Mouse (Mus musculus): ENCODE results near the gene Prss16. TPM values are rescaled to one million over a fixed set of nuclear protein-coding genes. Genes with fewer than 3 reads are reported as not detected.

The Prss16 gene
- polyA plus RNA-seq, 1 experiment from 2014 or later, result not detected

DNA sequence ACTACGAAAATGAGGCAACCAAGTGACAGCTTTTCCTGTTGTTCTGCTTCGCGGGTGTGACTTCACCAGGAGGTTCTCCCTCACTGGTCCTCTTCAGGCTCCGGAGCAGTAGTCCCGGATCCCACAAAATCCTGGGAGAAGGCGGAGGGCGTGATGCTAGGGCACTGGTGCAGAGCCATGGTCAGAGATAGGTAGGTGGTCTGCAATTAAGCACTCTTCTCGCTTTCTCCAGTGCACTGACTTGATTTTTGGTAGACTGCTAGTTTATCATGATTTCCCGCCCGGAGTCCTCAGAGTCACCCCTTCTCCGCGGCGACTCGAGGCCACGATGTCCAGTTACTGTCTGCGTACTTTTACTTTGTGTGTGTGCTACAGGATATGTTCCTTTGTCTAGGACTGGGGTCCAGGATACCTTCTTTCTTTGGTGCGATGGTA is 4.9 kb upstream of the Prss16 start:
- WGBS, result 13% methylated on average over 17 of the region's 17 CpGs
- peak overlapping the region; percentile 37; the same call in 1 of the 2 replicates for H3K4me2 ChIP-seq (replicated peaks)
- no peak overlapping the region for H3K4me3 ChIP-seq
- no peak overlapping the region for H3K9ac ChIP-seq
- H3K36me3 ChIP-seq, result no peaks in the 10 kb centered on the region
- H3K4me1 ChIP-seq, result no peaks in the 10 kb centered on the region
- peaks cover 77% of the 10 kb centered on the region for H3K27me3 ChIP-seq (replicated peaks)
- H3K9me3 ChIP-seq, result no peaks in the 10 kb centered on the region
- ATAC-seq (ENCODE audit: low FRiP score, low read depth), result no peak
- no peak overlapping the region for H3K27ac ChIP-seq

DNA sequence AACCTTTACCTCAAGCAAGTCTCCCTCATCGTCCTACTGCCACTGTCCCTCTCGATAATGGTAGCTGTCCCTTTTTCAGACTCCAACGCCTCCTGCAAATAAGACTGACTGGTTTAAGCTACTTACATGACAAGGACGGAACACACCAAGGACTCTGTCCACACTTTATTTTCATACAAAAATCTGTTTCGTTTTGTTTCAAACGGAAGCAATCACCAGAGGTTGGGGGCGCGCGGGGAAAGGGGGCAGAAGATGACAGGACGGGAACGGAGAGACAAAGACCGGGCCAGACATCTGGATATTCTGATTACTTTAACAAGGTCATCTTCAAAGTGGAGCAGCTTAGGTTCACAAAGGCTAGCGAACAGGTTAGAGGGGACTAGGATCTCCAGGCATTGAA is 4.2 kb upstream of the Prss16 start:
- no peaks in the 10 kb centered on the region for H3K36me3 ChIP-seq
- H3K9ac ChIP-seq, result no peak overlapping the region
- peaks cover 77% of the 10 kb centered on the region for H3K27me3 ChIP-seq (replicated peaks)
- no peak overlapping the region for H3K4me3 ChIP-seq
- H3K4me2 ChIP-seq (replicated peaks), result no peak overlapping the region
- H3K4me1 ChIP-seq, result no peaks in the 10 kb centered on the region
- ATAC-seq (ENCODE audit: low FRiP score, low read depth), result no peak
- no peaks in the 10 kb centered on the region for H3K9me3 ChIP-seq
- no peak overlapping the region for H3K27ac ChIP-seq
- 19% methylated on average over 13 of the region's 13 CpGs for WGBS

DNA sequence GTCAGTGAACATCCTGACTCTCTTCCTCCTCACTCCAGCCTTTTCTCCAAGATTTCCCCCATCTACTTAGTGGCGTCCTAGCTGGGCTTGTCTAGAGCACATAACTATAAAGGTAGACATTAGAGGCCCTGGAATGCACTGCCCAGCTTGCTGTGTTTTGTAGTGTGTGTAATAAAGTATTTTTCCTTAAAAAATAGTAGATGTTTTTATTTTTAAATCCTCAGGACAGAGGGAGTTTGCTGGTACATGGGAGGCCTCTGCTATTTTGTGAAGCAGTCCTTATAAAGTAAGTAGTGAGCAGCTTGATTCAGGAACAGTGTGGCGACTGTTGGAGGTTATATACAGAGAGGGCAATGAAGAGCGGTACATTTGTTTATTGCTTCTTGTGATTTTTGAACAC is 835 bp downstream of the Prss16 start:
- no peak overlapping the region for H3K4me3 ChIP-seq
- H3K9me3 ChIP-seq, result no peaks in the 10 kb centered on the region
- no peak overlapping the region for H3K9ac ChIP-seq
- no peak for ATAC-seq (ENCODE audit: low FRiP score, low read depth)
- no peaks in the 10 kb centered on the region for H3K36me3 ChIP-seq
- no peak overlapping the region for H3K4me2 ChIP-seq (replicated peaks)
- H3K27me3 ChIP-seq (replicated peaks), result peaks cover 92% of the 10 kb centered on the region
- H3K27ac ChIP-seq, result no peak overlapping the region
- 69% methylated on average over 3 of the region's 3 CpGs for WGBS
- H3K4me1 ChIP-seq, result peaks cover 16% of the 10 kb centered on the region

DNA sequence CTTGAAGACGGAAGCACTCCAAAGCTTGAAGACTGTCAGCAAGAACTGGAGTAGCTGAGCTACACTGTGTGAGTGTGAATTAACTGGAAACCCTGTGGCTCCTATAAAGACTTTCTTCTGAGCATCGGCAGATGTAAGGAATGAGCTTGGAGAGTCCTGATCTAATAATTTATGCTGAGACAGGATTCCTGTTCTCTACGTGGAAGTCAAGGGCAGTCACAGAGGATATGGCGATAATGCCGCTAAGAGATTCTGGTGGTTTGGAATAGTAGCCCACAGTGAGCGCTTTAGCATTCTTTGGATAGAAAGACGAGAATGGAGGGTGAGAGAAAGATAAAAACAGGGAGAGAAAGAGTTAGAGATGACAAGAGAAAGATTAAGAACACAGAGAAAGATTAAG is 1.7 kb downstream of the Prss16 start:
- H3K27ac ChIP-seq, result no peak overlapping the region
- no peaks in the 10 kb centered on the region for H3K9me3 ChIP-seq
- H3K36me3 ChIP-seq, result no peaks in the 10 kb centered on the region
- H3K9ac ChIP-seq, result no peak overlapping the region
- 52% methylated on average over 7 of the region's 7 CpGs for WGBS
- no peak for ATAC-seq (ENCODE audit: low FRiP score, low read depth)
- no peak overlapping the region for H3K4me3 ChIP-seq
- peaks cover 16% of the 10 kb centered on the region for H3K4me1 ChIP-seq
- peaks cover 95% of the 10 kb centered on the region for H3K27me3 ChIP-seq (replicated peaks)
- H3K4me2 ChIP-seq (replicated peaks), result no peak overlapping the region

DNA sequence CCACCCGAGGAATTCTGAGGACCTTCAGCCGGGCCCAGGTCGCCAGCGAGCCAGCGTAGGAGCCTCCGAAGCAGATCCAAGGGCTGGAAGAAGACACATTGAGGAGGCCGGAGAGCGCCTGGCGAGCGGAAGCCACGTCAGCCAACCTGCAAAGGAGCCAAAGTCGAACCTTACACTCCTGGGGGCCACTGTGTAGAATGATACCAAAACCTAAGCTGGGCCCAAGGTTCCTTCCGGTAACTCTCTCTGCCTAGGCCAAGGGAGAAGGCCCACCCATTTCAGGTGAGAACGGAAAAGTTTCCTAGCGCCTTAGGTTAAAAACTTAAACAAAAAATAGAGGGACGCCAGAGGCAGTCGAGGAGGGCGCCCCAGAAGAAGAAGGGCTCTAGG is 2.4 kb downstream of the Prss16 start:
- Histone ChIP-seq H3K27ac (no peak overlapping the region), H3K36me3 (no peaks in the 10 kb centered on the region), H3K4me1 (peaks cover 16% of the 10 kb centered on the region), H3K4me3 (peak overlapping the region; percentile 46), H3K9ac (no peak overlapping the region), H3K9me3 (no peaks in the 10 kb centered on the region), H3K4me2 (replicated peaks) (peak overlapping the region; percentile 89), H3K27me3 (replicated peaks) (peaks cover 96% of the 10 kb centered on the region)
- no peak for ATAC-seq (ENCODE audit: low FRiP score, low read depth)
- WGBS, result 2% methylated on average over 18 of the region's 18 CpGs

DNA sequence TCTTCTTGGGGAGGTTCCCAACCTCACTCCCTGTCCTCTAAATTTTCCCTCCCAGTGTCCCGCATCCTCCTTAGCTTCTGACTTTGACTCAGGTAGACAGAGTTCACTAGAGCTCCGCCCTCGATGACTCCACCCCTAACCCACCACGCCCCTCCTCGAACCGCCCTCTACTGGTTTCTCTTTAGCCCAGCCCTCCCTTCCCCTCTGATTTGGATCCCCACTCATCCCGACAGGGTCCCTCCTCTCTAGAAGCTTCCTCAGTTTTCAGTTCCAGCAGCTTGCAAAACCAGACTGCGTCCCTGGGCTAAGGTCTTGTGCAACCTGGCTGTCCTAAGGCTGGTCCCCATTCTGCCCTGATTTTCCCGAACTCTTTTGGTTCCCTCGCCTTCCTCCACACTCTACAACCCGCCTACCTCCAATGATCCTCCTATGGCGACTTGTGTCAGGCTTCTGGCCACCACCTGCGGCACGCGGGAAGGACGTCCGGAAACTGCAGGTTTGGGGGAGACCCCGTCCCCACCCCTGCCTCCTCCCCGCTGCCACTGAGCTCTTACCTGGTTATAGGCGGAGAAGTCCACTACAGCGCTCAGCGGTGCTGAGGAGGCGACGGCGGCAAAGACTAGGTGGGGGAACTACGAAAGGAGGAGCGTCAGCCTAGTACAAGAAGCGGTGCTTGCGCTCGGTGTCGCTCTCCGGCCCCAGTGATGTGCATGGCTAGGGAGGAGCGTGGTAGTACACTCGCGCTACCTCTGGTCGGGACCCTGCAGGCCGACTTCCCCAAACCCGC is 3.0 kb downstream of the Prss16 start:
- peaks cover 99% of the 10 kb centered on the region for H3K27me3 ChIP-seq (replicated peaks)
- H3K9ac ChIP-seq, result no peak overlapping the region
- H3K4me2 ChIP-seq (replicated peaks), result peak overlapping the region; percentile 89
- under 1% methylated on average over 38 of the region's 38 CpGs for WGBS
- H3K4me1 ChIP-seq, result peaks cover 16% of the 10 kb centered on the region
- no peaks in the 10 kb centered on the region for H3K9me3 ChIP-seq
- H3K36me3 ChIP-seq, result no peaks in the 10 kb centered on the region
- peak; percentile 73; the same call in 1 of the 2 replicates for ATAC-seq (ENCODE audit: low FRiP score, low read depth)
- H3K27ac ChIP-seq, result no peak overlapping the region
- peak overlapping the region; percentile 46 for H3K4me3 ChIP-seq

DNA sequence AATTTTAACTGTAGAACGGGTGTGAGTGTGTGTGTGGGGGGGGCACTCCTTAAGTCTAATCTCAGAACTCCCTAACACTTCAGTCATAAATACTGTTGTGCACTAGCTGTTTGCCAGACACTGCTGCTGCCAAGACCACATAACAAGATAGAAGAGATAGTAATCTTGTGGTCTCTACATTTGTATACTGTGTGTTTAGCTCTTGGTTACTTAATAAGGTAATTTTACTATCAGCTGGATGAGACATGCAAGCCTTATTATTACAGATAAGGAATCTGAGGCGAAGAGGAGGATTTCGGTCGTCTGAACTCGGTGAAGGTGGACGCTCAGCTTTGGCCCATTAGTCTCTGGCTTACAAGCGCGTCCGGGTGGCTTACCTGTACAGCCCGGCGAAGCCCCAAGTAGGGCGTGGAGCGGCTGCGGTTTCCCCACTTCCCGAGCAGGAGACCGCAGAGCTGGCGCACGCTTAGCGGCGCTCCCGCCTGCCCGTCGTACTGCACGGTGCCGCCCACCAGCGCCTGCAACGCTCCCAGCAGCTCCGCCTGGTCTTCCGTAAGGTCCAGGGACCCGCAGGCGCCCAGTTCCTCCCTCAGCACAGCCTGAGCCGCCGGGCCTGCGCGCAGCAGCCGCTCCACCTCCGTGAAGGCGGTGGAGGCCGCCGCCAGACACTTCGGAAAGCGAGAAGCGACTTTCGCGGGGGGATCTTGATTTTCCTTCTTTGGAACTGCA is 3.8 kb downstream of the Prss16 start:
- under 1% methylated on average over 45 of the region's 45 CpGs for WGBS
- Histone ChIP-seq H3K9ac (0 out of 2 replicates have a peak overlapping the region, but pooled peaks have one; percentile 42), H3K4me1 (peaks cover 16% of the 10 kb centered on the region), H3K4me3 (peak overlapping the region; percentile 46), H3K27me3 (replicated peaks) (peaks cover 100% of the 10 kb centered on the region), H3K27ac (no peak overlapping the region), H3K36me3 (no peaks in the 10 kb centered on the region), H3K4me2 (replicated peaks) (peak overlapping the region; percentile 89), H3K9me3 (no peaks in the 10 kb centered on the region)
- peak; percentile 67 for ATAC-seq (ENCODE audit: low FRiP score, low read depth)

DNA sequence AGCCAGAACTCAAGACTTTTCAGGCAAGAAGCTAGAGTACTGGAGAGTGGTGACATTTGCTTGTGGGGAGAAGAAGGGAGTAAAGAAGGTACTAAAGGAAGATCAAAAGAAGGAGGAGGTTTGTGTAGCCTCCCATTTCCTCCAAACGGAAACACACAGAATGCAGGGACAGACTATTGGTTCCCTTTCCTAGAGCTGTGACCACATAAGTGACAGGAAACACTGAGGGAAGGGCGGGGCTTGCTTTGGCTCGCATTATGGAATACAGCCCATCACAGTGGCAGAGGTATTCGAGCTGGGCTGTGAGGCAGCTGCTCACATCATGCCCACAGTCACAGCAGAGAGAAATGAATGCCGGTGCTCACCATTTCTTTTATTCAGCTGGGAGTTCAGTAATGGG is 7.7 kb downstream of the Prss16 start:
- Histone ChIP-seq H3K27me3 (replicated peaks) (peaks cover 99% of the 10 kb centered on the region), H3K9me3 (no peaks in the 10 kb centered on the region), H3K36me3 (no peaks in the 10 kb centered on the region), H3K4me2 (replicated peaks) (no peak overlapping the region), H3K27ac (no peak overlapping the region), H3K4me1 (peaks cover 14% of the 10 kb centered on the region), H3K9ac (no peak overlapping the region), H3K4me3 (no peak overlapping the region)
- 16% methylated on average over 5 of the region's 5 CpGs for WGBS
- no peak for ATAC-seq (ENCODE audit: low FRiP score, low read depth)

DNA sequence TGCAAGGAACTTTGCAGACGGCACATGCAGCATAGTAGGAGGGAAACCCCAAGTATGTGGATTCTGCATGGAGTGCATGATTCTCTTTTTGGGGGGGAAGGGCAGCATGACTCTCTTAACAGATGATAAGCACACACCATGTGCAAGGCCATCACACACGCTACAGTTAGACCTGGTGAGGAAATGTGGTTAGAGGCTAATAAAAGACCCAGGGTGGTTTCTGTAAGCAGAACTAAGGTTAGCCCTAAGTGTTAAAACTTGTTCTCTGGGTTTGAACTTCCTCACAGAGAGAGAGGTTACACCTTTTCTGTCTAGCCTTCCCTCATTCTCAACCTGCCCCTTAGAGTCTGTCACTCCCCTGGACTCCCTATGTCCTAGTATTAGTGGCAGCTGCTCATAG is 8.2 kb downstream of the Prss16 start:
- Histone ChIP-seq H3K27me3 (replicated peaks) (peaks cover 99% of the 10 kb centered on the region), H3K4me1 (peaks cover 9% of the 10 kb centered on the region), H3K36me3 (no peaks in the 10 kb centered on the region), H3K27ac (no peak overlapping the region), H3K9me3 (no peaks in the 10 kb centered on the region), H3K4me2 (replicated peaks) (no peak overlapping the region), H3K9ac (no peak overlapping the region), H3K4me3 (no peak overlapping the region)
- 61% methylated on average over 2 of the region's 2 CpGs for WGBS
- no peak for ATAC-seq (ENCODE audit: low FRiP score, low read depth)

DNA sequence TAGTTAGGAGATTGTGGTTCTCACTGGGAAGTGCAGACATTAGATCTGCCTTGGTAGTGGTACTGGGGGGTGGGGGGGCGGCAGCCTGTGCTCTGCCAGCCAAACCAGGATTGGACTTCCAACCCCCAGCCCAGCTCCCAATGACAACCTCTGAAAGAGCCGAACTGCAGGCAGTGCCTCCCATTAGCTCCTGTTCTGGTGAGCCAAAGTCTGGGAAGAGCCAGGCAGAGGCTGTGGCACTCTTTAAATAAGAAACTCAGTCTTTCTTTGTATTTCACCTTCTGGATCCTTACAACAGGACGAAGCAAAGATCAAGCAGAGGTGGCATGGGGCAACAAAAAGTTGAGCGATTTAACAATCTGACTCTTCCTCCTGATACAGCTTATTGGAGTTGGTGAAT is 10.4 kb downstream of the Prss16 start:
- WGBS, result 29% methylated on average over 4 of the region's 4 CpGs
- H3K4me3 ChIP-seq, result no peak overlapping the region
- no peaks in the 10 kb centered on the region for H3K36me3 ChIP-seq
- H3K4me2 ChIP-seq (replicated peaks), result no peak overlapping the region
- H3K27ac ChIP-seq, result no peak overlapping the region
- peaks cover 93% of the 10 kb centered on the region for H3K27me3 ChIP-seq (replicated peaks)
- no peak overlapping the region for H3K9ac ChIP-seq
- no peaks in the 10 kb centered on the region for H3K9me3 ChIP-seq
- ATAC-seq (ENCODE audit: low FRiP score, low read depth), result no peak
- H3K4me1 ChIP-seq, result peaks cover 4% of the 10 kb centered on the region; the same call in 1 of the 2 replicates

DNA sequence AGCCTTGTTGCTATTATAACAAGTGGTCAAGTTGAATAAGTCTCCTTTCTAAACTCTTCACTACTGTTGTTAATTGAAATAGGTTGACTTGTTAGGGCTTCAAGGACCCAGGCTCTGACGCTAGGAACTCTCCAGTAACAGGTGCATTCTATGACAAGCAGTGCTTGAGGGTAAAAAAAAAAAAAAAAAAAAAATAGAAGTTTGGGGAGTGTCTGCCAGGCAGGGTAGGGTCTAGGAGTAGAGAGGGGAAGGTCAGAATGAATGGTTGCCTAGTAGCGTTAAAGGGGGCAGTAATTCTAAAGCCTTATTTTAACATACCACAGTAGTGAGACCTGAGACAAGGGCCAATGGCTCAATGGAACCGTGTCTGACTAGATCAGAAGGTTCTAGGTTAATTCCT is 11.1 kb downstream of the Prss16 start:
- no peak overlapping the region for H3K27ac ChIP-seq
- no peak for ATAC-seq (ENCODE audit: low FRiP score, low read depth)
- H3K9ac ChIP-seq, result no peak overlapping the region
- no peaks in the 10 kb centered on the region for H3K9me3 ChIP-seq
- H3K4me1 ChIP-seq, result peaks cover 4% of the 10 kb centered on the region; the same call in 1 of the 2 replicates
- H3K36me3 ChIP-seq, result no peaks in the 10 kb centered on the region
- H3K4me3 ChIP-seq, result no peak overlapping the region
- no peak overlapping the region for H3K4me2 ChIP-seq (replicated peaks)
- peaks cover 90% of the 10 kb centered on the region for H3K27me3 ChIP-seq (replicated peaks)
- WGBS, result 22% methylated on average over 3 of the region's 3 CpGs

DNA sequence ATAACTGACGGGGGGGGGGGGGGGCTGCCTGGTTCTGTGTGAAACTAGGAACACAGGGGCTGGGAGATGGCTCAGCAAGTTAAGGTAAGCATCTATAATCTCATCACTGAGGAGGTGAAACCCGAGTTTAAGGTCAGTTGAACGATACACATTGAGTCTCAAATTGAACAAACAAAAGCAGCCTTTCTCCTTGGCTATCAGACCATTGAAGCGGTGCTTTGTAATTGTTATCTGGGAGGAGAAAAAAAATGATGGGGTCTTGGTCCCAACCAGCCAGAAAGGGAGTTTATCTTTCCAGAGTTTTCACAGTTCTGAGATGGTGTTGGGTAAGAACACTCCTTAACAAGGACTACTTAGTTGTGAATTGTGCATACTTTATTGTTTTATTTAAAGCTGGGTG is 11.7 kb downstream of the Prss16 start:
- no peak for ATAC-seq (ENCODE audit: low FRiP score, low read depth)
- Histone ChIP-seq H3K4me3 (no peak overlapping the region), H3K4me2 (replicated peaks) (peak overlapping the region; percentile 50), H3K9me3 (no peaks in the 10 kb centered on the region), H3K27me3 (replicated peaks) (peaks cover 87% of the 10 kb centered on the region), H3K4me1 (peaks cover 4% of the 10 kb centered on the region; the same call in 1 of the 2 replicates), H3K36me3 (no peaks in the 10 kb centered on the region), H3K9ac (no peak overlapping the region), H3K27ac (no peak overlapping the region)
- WGBS, result 2% methylated on average over 4 of the region's 4 CpGs
